Mouse (Mus musculus): ENCODE measurements around the gene Fsd2. TPM values are rescaled to one million over a fixed set of nuclear protein-coding genes. Genes with fewer than 3 reads are reported as not detected.

Gene Fsd2
- total and polyA plus RNA-seq, 2 experiments from 2014 or later = 0.05 to 0.31 TPM

DNA sequence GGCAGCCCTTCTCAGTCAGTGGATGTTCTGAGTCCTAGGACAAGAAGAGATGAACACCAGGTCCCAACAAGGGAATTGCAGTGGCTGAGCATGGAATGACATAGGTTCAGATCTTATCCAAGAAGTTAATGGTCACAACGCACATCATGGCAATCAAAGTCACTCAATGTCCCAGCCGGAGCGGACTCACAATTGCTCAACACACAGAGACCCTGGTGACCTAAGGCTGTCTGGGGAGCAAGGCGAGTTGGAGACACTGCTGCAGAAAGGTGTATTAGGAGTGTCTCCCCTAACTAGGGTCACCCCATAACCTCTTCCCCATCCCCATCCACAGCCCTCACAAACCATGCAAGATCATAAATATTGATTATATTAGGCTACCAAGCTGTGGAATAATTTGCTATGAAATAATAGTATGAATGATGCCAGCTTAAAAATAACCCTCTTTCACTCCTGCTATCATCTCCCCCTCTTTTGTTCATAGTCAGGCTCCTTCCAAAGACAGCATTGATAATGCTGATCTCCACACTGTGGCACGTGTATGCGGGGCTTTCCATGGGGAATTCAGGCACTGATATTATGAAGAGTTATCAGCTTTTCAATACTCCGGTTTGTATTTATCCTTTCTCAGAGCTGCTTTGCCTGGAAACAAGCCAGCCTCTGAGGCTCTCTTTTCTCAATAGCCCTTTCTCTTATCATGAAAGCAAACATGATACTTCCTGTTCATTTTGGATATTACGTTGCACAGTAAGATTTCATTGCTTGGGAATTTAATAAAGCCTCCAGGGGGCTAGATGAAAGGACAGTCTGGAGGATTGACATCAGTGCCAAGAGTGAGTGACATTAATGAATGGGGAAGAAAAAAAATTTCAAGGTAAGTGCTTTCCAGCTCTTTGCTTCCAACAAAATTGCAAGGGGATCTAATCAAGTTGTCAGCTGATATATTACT, 6.4 kb downstream of the Fsd2 start:
- no peak for TF ChIP-seq CTCF (IDR thresholded peaks at IDR 0.05; ENCODE audit: low read depth)
- H3K4me2 ChIP-seq (ENCODE audit: low read depth, low read length) = no peak overlapping the region
- H3K9ac ChIP-seq (replicated peaks; ENCODE audit: low read length) = no peak overlapping the region
- H3K9me3 ChIP-seq (ENCODE audit: low read length) = no peaks in the 10 kb centered on the region
- ATAC-seq = no peak
- no peak overlapping the region for H3K4me3 ChIP-seq (ENCODE audit: low read length)
- H3K4me1 ChIP-seq (ENCODE audit: insufficient read depth, low read length) = no peaks in the 10 kb centered on the region
- H3K36me3 ChIP-seq (ENCODE audit: insufficient read depth, low read length) = no peaks in the 10 kb centered on the region
- DNase-seq (ENCODE audit: low spot score) = no peak
- no peak overlapping the region for H3K27ac ChIP-seq
- 58% methylated on average over 8 of the region's 8 CpGs for WGBS
- H3K27me3 ChIP-seq (ENCODE audit: insufficient read depth, low read length) = no peaks in the 10 kb centered on the region

DNA sequence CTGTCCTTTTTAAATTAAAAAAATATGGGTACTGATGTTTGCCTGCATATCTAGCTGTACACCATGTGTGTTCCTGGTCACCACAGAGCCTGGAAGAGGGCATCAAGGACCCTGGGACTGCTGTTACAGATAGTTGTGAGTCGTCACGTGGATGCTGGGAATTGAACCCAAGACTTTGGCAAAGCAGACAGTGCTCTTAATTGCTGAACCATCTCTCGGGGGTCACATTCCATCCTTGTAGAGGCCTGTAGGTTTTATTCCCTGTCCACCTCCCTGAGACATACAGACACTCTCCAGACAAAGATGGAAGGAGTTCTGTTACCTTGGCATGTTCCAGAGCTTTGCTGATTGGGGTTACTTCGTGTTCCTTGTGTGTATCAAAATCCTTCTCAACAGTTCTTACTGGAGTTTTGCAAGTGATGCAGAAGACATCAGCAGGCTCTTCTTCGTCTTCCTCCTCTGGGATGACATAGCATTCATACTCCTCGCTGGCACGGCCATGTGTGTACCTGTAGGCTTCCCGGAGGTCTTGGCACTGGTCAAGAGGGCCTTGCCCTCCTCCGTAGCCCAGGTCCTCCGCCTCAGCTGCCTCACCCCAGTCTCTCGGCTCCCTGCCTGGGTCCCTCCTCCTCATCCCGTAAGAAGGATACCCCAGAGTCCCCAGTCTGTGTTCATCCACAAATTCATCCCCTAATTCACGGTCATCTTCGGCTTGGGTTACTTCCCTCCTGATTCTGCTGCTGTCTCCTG, 7.3 kb downstream of the Fsd2 start:
- 88% methylated on average over 14 of the region's 14 CpGs for WGBS
- ATAC-seq (no peak), DNase-seq (ENCODE audit: low spot score) (no peak)
- no peak overlapping the region for H3K4me3 ChIP-seq (ENCODE audit: low read length)
- H3K9ac ChIP-seq (replicated peaks; ENCODE audit: low read length) = no peak overlapping the region
- no peaks in the 10 kb centered on the region for H3K4me1 ChIP-seq (ENCODE audit: insufficient read depth, low read length)
- H3K4me2 ChIP-seq (ENCODE audit: low read depth, low read length) = no peak overlapping the region
- no peaks in the 10 kb centered on the region for H3K9me3 ChIP-seq (ENCODE audit: low read length)
- no peaks in the 10 kb centered on the region for H3K36me3 ChIP-seq (ENCODE audit: insufficient read depth, low read length)
- no peak for TF ChIP-seq CTCF (IDR thresholded peaks at IDR 0.05; ENCODE audit: low read depth)
- no peaks in the 10 kb centered on the region for H3K27me3 ChIP-seq (ENCODE audit: insufficient read depth, low read length)
- H3K27ac ChIP-seq = no peak overlapping the region

DNA sequence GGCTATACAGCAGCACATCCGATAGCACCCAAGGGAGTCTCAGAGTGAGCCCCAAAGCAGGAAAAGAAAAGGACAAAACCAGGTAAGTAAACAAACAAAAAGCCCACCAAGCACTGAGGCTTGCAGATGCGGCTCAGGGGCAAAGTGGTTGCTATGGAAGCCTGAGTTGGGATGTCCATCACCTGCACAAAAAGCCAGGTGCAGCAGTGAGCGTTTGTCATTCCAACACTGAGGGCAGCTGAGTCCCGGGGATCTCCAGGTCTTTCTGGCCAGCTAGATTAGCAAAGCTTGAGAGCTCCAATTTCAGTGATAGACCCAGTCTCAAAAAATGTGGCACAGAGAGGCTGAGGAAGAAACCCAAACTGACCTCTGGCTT, 8.8 kb downstream of the Fsd2 start:
- Histone ChIP-seq H3K9me3 (ENCODE audit: low read length) (no peaks in the 10 kb centered on the region), H3K4me3 (ENCODE audit: low read length) (no peak overlapping the region), H3K36me3 (ENCODE audit: insufficient read depth, low read length) (no peaks in the 10 kb centered on the region), H3K4me2 (ENCODE audit: low read depth, low read length) (no peak overlapping the region), H3K27me3 (ENCODE audit: insufficient read depth, low read length) (no peaks in the 10 kb centered on the region), H3K27ac (no peak overlapping the region), H3K4me1 (ENCODE audit: insufficient read depth, low read length) (no peaks in the 10 kb centered on the region), H3K9ac (replicated peaks; ENCODE audit: low read length) (no peak overlapping the region)
- ATAC-seq (no peak), DNase-seq (ENCODE audit: low spot score) (no peak)
- 67% methylated on average over 4 of the region's 4 CpGs for WGBS
- no peak for TF ChIP-seq CTCF (IDR thresholded peaks at IDR 0.05; ENCODE audit: low read depth)

DNA sequence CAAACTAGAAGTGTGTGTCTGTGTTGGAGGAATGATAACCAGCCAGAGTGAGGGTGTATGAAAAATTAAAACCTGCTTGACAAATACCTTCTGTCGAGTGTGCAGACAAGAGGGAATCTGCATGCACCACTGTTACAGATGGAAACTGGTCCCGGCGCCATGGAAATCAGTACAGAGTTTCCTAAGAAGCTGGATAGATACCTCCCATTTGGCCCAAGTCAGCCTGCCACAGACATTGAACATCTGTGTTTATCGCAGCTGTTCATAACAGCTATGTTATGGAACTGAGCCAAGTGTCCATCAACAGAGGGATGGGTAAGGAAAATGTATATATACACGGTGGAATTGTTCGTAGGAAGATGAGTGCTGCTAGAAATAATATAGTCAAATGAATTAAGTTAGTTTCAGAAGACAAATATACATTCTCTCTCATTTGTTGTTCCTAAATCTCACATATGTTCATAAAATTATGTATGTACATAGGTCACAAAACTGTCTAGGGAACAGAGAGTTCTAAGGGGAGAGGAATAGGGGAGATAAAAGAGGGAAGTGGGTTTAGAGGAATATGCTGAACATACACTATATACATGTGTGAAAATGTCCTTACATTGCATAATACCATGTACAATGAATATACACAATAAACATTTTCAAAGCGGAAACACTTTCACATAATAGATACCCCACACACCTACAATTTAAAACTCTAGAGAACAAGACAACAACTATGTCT, 9.3 kb downstream of the Fsd2 start:
- ATAC-seq = no peak

DNA sequence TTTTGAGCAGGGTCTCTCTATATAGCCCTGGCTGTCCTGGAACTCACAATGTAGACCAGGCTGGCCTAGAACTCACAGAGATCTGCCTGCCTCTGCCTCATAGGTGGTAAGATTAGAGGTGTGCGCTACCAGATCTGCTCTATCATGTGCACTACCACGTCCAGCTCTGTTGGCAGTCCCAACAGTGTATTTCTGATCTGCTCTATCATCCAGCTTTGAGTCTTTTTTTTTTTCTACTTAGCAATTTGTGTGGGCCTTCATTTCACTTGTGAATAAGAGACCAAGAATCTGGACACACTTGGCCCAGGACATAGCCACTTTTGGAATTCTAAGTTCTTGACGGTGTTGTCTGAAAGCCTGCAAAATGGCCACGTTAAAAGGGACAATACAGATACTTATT, 9.9 kb downstream of the Fsd2 start:
- no peaks in the 10 kb centered on the region for H3K4me1 ChIP-seq (ENCODE audit: insufficient read depth, low read length)
- 87% methylated on average over 4 of the region's 4 CpGs for WGBS
- no peaks in the 10 kb centered on the region for H3K27me3 ChIP-seq (ENCODE audit: insufficient read depth, low read length)
- no peak overlapping the region for H3K9ac ChIP-seq (replicated peaks; ENCODE audit: low read length)
- no peak overlapping the region for H3K4me2 ChIP-seq (ENCODE audit: low read depth, low read length)
- no peaks in the 10 kb centered on the region for H3K9me3 ChIP-seq (ENCODE audit: low read length)
- H3K4me3 ChIP-seq (ENCODE audit: low read length) = no peak overlapping the region
- no peak overlapping the region for H3K27ac ChIP-seq
- TF ChIP-seq CTCF (IDR thresholded peaks at IDR 0.05; ENCODE audit: low read depth) = no peak
- H3K36me3 ChIP-seq (ENCODE audit: insufficient read depth, low read length) = no peaks in the 10 kb centered on the region
- ATAC-seq (no peak), DNase-seq (ENCODE audit: low spot score) (no peak)

More for the DNA sequence above, 9.3 kb downstream of the Fsd2 start:
- Histone ChIP-seq H3K4me3 (ENCODE audit: low read length) (no peak overlapping the region), H3K27ac (no peak overlapping the region), H3K4me2 (ENCODE audit: low read depth, low read length) (no peak overlapping the region), H3K27me3 (ENCODE audit: insufficient read depth, low read length) (no peaks in the 10 kb centered on the region), H3K9ac (replicated peaks; ENCODE audit: low read length) (no peak overlapping the region), H3K36me3 (ENCODE audit: insufficient read depth, low read length) (no peaks in the 10 kb centered on the region), H3K4me1 (ENCODE audit: insufficient read depth, low read length) (no peaks in the 10 kb centered on the region), H3K9me3 (ENCODE audit: low read length) (no peaks in the 10 kb centered on the region)
- 71% methylated on average over 7 of the region's 7 CpGs for WGBS
- no peak for TF ChIP-seq CTCF (IDR thresholded peaks at IDR 0.05; ENCODE audit: low read depth)
- DNase-seq (ENCODE audit: low spot score) = peak; percentile 17

DNA sequence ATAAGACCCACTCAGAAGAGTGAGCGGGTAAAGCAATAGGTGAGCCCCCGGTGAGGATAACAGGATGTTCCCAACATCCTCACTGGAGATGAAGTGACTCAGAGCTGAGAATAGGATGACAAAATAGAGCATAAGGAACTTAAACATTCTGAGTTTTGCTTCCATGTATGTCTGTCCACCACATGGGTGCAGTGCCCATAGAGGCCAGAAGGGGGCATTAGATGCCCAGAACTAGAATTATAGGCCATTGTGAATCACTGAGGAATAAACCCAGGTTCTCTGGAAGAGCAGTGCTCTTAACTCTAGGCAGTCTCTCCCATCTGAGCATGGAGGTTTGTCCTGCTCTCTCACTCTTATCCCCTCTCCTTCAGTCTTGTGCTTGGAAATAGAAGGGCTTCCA, 12.4 kb downstream of the Fsd2 start:
- no peak overlapping the region for H3K4me3 ChIP-seq (ENCODE audit: low read length)
- TF ChIP-seq CTCF (IDR thresholded peaks at IDR 0.05; ENCODE audit: low read depth) = peak; percentile 76
- DNase-seq (ENCODE audit: low spot score) (peak; percentile 65), ATAC-seq (no peak)
- H3K27me3 ChIP-seq (ENCODE audit: insufficient read depth, low read length) = no peaks in the 10 kb centered on the region
- WGBS = 72% methylated on average over 2 of the region's 2 CpGs
- H3K36me3 ChIP-seq (ENCODE audit: insufficient read depth, low read length) = no peaks in the 10 kb centered on the region
- H3K4me2 ChIP-seq (ENCODE audit: low read depth, low read length) = no peak overlapping the region
- H3K27ac ChIP-seq = no peak overlapping the region
- H3K4me1 ChIP-seq (ENCODE audit: insufficient read depth, low read length) = no peaks in the 10 kb centered on the region
- no peaks in the 10 kb centered on the region for H3K9me3 ChIP-seq (ENCODE audit: low read length)
- no peak overlapping the region for H3K9ac ChIP-seq (replicated peaks; ENCODE audit: low read length)

All from hindbrain, postnatal 0 days (tissue).